Mouse (Mus musculus): ENCODE data around the gene Acan. TPM values are rescaled to one million over a fixed set of nuclear protein-coding genes. Genes with fewer than 3 reads are reported as not detected.

Gene Acan
- polyA plus RNA-seq, 1 experiment from 2014 or later: 0.09 TPM

GRCm38 (mm10) chr7:79058546-79058945 is 5.3 kb downstream of the Acan start:
- 27% methylated on average over 2 of the region's 2 CpGs for WGBS
- Histone ChIP-seq H3K9ac (replicated peaks; ENCODE audit: low read length) (no peak overlapping the region), H3K4me2 (ENCODE audit: low read length) (no peak overlapping the region), H3K9me3 (ENCODE audit: control insufficient read depth, low read length) (no peaks in the 10 kb centered on the region), H3K4me1 (ENCODE audit: control insufficient read depth, insufficient read depth, low read length) (no peaks in the 10 kb centered on the region), H3K27me3 (ENCODE audit: control insufficient read depth, insufficient read depth, low read length) (peaks cover 25% of the 10 kb centered on the region), H3K27ac (replicated peaks; ENCODE audit: low read depth, low read length) (no peak overlapping the region), H3K4me3 (replicated peaks; ENCODE audit: low read depth, low read length) (no peak overlapping the region), H3K36me3 (ENCODE audit: control insufficient read depth, insufficient read depth, low read length) (no peaks in the 10 kb centered on the region)
- ATAC-seq (ENCODE audit: low FRiP score, low TSS enrichment) (no peak), DNase-seq (no peak)

GRCm38 (mm10) chr7:79067466-79067865 is 14.2 kb downstream of the Acan start:
- H3K27ac ChIP-seq (replicated peaks; ENCODE audit: low read depth, low read length): no peak overlapping the region
- DNase-seq (no peak), ATAC-seq (ENCODE audit: low FRiP score, low TSS enrichment) (no peak)
- H3K4me3 ChIP-seq (replicated peaks; ENCODE audit: low read depth, low read length): no peak overlapping the region
- no peaks in the 10 kb centered on the region for H3K4me1 ChIP-seq (ENCODE audit: control insufficient read depth, insufficient read depth, low read length)
- H3K9me3 ChIP-seq (ENCODE audit: control insufficient read depth, low read length): no peaks in the 10 kb centered on the region
- no peaks in the 10 kb centered on the region for H3K36me3 ChIP-seq (ENCODE audit: control insufficient read depth, insufficient read depth, low read length)
- H3K9ac ChIP-seq (replicated peaks; ENCODE audit: low read length): no peak overlapping the region
- H3K27me3 ChIP-seq (ENCODE audit: control insufficient read depth, insufficient read depth, low read length): no peaks in the 10 kb centered on the region
- no peak overlapping the region for H3K4me2 ChIP-seq (ENCODE audit: low read length)
- 71% methylated on average over 7 of the region's 7 CpGs for WGBS

GRCm38 (mm10) chr7:79068231-79068630 is 14.9 kb downstream of the Acan start:
- Histone ChIP-seq H3K4me3 (replicated peaks; ENCODE audit: low read depth, low read length) (no peak overlapping the region), H3K36me3 (ENCODE audit: control insufficient read depth, insufficient read depth, low read length) (no peaks in the 10 kb centered on the region), H3K4me2 (ENCODE audit: low read length) (no peak overlapping the region), H3K4me1 (ENCODE audit: control insufficient read depth, insufficient read depth, low read length) (no peaks in the 10 kb centered on the region), H3K27me3 (ENCODE audit: control insufficient read depth, insufficient read depth, low read length) (no peaks in the 10 kb centered on the region), H3K9me3 (ENCODE audit: control insufficient read depth, low read length) (no peaks in the 10 kb centered on the region), H3K9ac (replicated peaks; ENCODE audit: low read length) (no peak overlapping the region), H3K27ac (replicated peaks; ENCODE audit: low read depth, low read length) (no peak overlapping the region)
- WGBS: 59% methylated on average over 4 of the region's 4 CpGs
- DNase-seq (no peak), ATAC-seq (ENCODE audit: low FRiP score, low TSS enrichment) (no peak)

GRCm38 (mm10) chr7:79079212-79079611 is 25.9 kb downstream of the Acan start:
- Histone ChIP-seq H3K36me3 (ENCODE audit: control insufficient read depth, insufficient read depth, low read length) (no peaks in the 10 kb centered on the region), H3K4me1 (ENCODE audit: control insufficient read depth, insufficient read depth, low read length) (no peaks in the 10 kb centered on the region), H3K9me3 (ENCODE audit: control insufficient read depth, low read length) (no peaks in the 10 kb centered on the region), H3K27ac (replicated peaks; ENCODE audit: low read depth, low read length) (no peak overlapping the region), H3K4me3 (replicated peaks; ENCODE audit: low read depth, low read length) (no peak overlapping the region), H3K4me2 (ENCODE audit: low read length) (no peak overlapping the region), H3K27me3 (ENCODE audit: control insufficient read depth, insufficient read depth, low read length) (no peaks in the 10 kb centered on the region), H3K9ac (replicated peaks; ENCODE audit: low read length) (no peak overlapping the region)
- ATAC-seq (ENCODE audit: low FRiP score, low TSS enrichment) (no peak), DNase-seq (no peak)
- WGBS: 73% methylated on average over 3 of the region's 3 CpGs

GRCm38 (mm10) chr7:79080572-79081399 is 27.5 kb downstream of the Acan start:
- H3K4me2 ChIP-seq (ENCODE audit: low read length): no peak overlapping the region
- DNase-seq (peak; percentile 89), ATAC-seq (ENCODE audit: low FRiP score, low TSS enrichment) (peak; percentile 76)
- no peaks in the 10 kb centered on the region for H3K4me1 ChIP-seq (ENCODE audit: control insufficient read depth, insufficient read depth, low read length)
- no peak overlapping the region for H3K27ac ChIP-seq (replicated peaks; ENCODE audit: low read depth, low read length)
- no peaks in the 10 kb centered on the region for H3K9me3 ChIP-seq (ENCODE audit: control insufficient read depth, low read length)
- WGBS: 22% methylated on average over 7 of the region's 7 CpGs
- H3K4me3 ChIP-seq (replicated peaks; ENCODE audit: low read depth, low read length): no peak overlapping the region
- no peaks in the 10 kb centered on the region for H3K27me3 ChIP-seq (ENCODE audit: control insufficient read depth, insufficient read depth, low read length)
- no peak overlapping the region; the same call in 1 of the 2 replicates for H3K9ac ChIP-seq (replicated peaks; ENCODE audit: low read length)
- no peaks in the 10 kb centered on the region for H3K36me3 ChIP-seq (ENCODE audit: control insufficient read depth, insufficient read depth, low read length)

GRCm38 (mm10) chr7:79089111-79089510 is 35.8 kb downstream of the Acan start:
- Histone ChIP-seq H3K36me3 (ENCODE audit: control insufficient read depth, insufficient read depth, low read length) (no peaks in the 10 kb centered on the region), H3K4me2 (ENCODE audit: low read length) (no peak overlapping the region), H3K9me3 (ENCODE audit: control insufficient read depth, low read length) (no peaks in the 10 kb centered on the region), H3K27me3 (ENCODE audit: control insufficient read depth, insufficient read depth, low read length) (no peaks in the 10 kb centered on the region), H3K9ac (replicated peaks; ENCODE audit: low read length) (no peak overlapping the region), H3K27ac (replicated peaks; ENCODE audit: low read depth, low read length) (no peak overlapping the region), H3K4me3 (replicated peaks; ENCODE audit: low read depth, low read length) (no peak overlapping the region), H3K4me1 (ENCODE audit: control insufficient read depth, insufficient read depth, low read length) (no peaks in the 10 kb centered on the region)
- ATAC-seq (ENCODE audit: low FRiP score, low TSS enrichment): no peak
- WGBS: 72% methylated on average over 4 of the region's 4 CpGs
- no peak for DNase-seq

GRCm38 (mm10) chr7:79096492-79096891 is 43.2 kb downstream of the Acan start:
- H3K4me2 ChIP-seq (ENCODE audit: low read length): no peak overlapping the region
- H3K9ac ChIP-seq (replicated peaks; ENCODE audit: low read length): no peak overlapping the region
- ATAC-seq (ENCODE audit: low FRiP score, low TSS enrichment) (no peak), DNase-seq (no peak)
- H3K4me3 ChIP-seq (replicated peaks; ENCODE audit: low read depth, low read length): no peak overlapping the region
- WGBS: 75% methylated on average over 5 of the region's 5 CpGs
- H3K27me3 ChIP-seq (ENCODE audit: control insufficient read depth, insufficient read depth, low read length): no peaks in the 10 kb centered on the region
- H3K9me3 ChIP-seq (ENCODE audit: control insufficient read depth, low read length): no peaks in the 10 kb centered on the region
- no peaks in the 10 kb centered on the region for H3K36me3 ChIP-seq (ENCODE audit: control insufficient read depth, insufficient read depth, low read length)
- no peak overlapping the region for H3K27ac ChIP-seq (replicated peaks; ENCODE audit: low read depth, low read length)
- H3K4me1 ChIP-seq (ENCODE audit: control insufficient read depth, insufficient read depth, low read length): no peaks in the 10 kb centered on the region

GRCm38 (mm10) chr7:79113848-79114247 is 60.6 kb downstream of the Acan start:
- H3K9me3 ChIP-seq (ENCODE audit: control insufficient read depth, low read length): no peaks in the 10 kb centered on the region
- H3K4me3 ChIP-seq (replicated peaks; ENCODE audit: low read depth, low read length): no peak overlapping the region
- peak; percentile 13 for DNase-seq
- 0 out of 2 replicates have a peak, but pooled peaks cover 8% of the 10 kb centered on the region for H3K4me1 ChIP-seq (ENCODE audit: control insufficient read depth, insufficient read depth, low read length)
- peak; percentile 24; the same call in 1 of the 2 replicates for ATAC-seq (ENCODE audit: low FRiP score, low TSS enrichment)
- no peak overlapping the region for H3K9ac ChIP-seq (replicated peaks; ENCODE audit: low read length)
- no peak overlapping the region for H3K4me2 ChIP-seq (ENCODE audit: low read length)
- 44% methylated on average over 4 of the region's 4 CpGs for WGBS
- H3K27ac ChIP-seq (replicated peaks; ENCODE audit: low read depth, low read length): no peak overlapping the region
- H3K27me3 ChIP-seq (ENCODE audit: control insufficient read depth, insufficient read depth, low read length): no peaks in the 10 kb centered on the region
- no peaks in the 10 kb centered on the region for H3K36me3 ChIP-seq (ENCODE audit: control insufficient read depth, insufficient read depth, low read length)

GRCm38 (mm10) chr7:79123465-79123864 is 70.2 kb downstream of the Acan start:
- no peak overlapping the region for H3K27ac ChIP-seq (replicated peaks; ENCODE audit: low read depth, low read length)
- DNase-seq: no peak

More at GRCm38 (mm10) chr7:79123465-79123864, 70.2 kb downstream of the Acan start:
- Histone ChIP-seq H3K36me3 (ENCODE audit: control insufficient read depth, insufficient read depth, low read length) (no peaks in the 10 kb centered on the region), H3K4me1 (ENCODE audit: control insufficient read depth, insufficient read depth, low read length) (0 out of 2 replicates have a peak, but pooled peaks cover 3% of the 10 kb centered on the region), H3K9me3 (ENCODE audit: control insufficient read depth, low read length) (no peaks in the 10 kb centered on the region), H3K4me3 (replicated peaks; ENCODE audit: low read depth, low read length) (no peak overlapping the region), H3K9ac (replicated peaks; ENCODE audit: low read length) (no peak overlapping the region), H3K4me2 (ENCODE audit: low read length) (no peak overlapping the region), H3K27me3 (ENCODE audit: control insufficient read depth, insufficient read depth, low read length) (no peaks in the 10 kb centered on the region)
- 86% methylated on average over 5 of the region's 5 CpGs for WGBS
- no peak for ATAC-seq (ENCODE audit: low FRiP score, low TSS enrichment)

Measured in midbrain, embryonic 14.5 days (tissue).